Mouse (Mus musculus): ENCODE measurements around the gene Apoc2.
A peak's percentile ranks its signal among the peaks of the same experiment; 100 is the strongest.

The Apoc2 gene

DNA sequence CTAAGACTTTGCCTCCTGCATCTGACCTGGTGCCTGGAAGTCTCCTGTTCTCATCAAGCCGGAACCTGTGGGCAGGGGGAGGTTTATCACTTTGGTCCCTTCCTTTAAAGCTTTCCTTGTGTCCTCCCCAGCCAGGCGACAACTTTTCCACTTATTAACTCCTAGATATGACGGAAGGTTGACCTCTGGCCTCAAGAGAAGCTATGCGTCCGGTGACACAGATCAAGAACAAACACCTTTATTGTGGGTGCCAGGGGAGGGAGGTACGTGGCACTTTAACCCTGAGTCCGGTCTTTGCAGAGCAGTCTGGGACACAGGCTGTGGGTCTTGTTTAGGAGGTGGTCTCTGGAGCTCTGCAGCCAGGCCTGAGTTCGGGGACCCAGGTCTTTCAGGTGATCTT, at the start of gene Apoc2:
Gene Apoc2, minus strand, starts transcription at position 70 of the 400 bp plus-strand sequence.
- no peak for DNase-seq (ENCODE audit: low read depth, low spot score)

DNA sequence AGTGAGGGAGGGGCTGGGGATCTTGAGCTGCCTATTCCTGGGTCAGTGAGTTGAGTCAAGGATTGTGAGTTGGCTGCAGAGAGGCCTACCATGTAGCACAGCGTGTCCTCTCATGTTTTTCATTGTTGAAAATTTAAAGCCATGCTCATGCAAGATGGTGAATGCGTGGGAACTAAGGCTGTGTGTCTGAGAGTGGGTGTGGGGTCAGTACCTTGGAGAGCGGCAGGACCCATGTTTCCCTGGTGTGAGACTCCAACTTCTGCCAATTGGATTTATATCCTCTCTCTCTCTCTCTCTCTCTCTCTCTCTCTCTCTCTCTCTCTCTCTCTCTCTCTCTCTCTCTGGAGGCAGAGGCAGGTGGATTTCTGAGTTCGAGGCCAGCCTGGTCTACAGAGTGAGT, 48.8 kb upstream of the Apoc2 start:
- no peak for DNase-seq (ENCODE audit: low read depth, low spot score)

DNA sequence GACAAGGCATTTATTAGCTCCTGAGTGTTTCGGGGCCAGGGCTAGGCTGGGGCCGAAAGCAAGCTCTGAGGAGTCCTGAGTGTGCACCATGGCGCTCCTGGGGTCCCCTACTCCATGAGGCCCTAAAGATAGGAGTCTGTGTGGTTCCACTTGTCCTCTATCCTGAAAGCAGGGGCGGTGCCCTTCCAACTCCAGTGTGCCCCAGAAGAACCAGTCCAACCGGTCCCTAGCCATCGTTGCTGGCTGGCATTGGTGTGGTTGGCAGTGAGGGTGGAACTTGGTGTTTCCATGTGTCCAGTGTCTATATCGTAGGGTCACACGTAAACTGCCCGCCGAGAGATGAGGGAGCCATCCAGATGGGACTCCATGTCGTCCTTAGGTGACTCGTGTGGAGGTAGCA, 46.4 kb upstream of the Apoc2 start:
- DNase-seq (ENCODE audit: low read depth, low spot score), result no peak

DNA sequence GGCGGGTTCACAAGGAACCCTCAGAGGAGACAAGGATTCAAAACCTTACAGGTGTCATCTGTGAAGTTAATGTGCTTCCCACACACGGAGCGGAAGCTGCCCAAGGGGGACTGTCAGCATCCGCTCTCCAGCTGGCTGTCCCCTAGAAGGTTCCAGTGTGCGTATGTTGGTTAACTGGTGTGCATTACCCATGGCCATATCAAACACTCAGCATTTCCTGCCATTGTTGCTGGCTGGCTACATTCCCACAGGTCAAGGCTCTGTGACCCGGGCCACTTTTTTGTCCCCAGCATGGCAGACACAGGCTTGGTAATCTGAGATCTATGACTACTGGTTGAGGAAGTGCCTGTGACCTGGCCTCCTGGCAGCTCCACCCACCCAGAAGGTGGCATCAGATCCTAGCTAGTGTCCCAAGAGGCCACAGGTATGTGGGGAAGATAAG, 45.0 kb upstream of the Apoc2 start:
- no peak for DNase-seq (ENCODE audit: low read depth, low spot score)

DNA sequence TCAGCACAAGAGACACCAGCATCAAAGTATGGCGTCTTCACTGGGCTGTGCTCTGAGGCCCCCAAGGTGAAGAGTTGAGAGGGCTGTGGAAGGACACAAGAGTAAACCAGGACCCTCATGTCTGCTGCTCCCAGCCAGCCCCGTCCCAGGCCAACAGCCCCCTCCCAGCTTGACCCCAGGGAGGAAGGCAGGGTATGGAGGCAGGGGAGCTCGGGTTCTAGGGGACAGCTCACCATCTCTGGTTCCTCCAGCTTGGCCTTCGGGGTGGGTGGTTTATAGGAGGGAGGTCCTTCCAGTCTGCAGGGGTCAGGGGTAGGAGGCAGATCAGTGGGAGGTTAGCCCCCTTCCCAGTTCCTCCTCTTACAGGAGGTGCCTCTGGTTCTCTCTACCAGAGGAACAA, 41.5 kb upstream of the Apoc2 start:
- DNase-seq (ENCODE audit: low read depth, low spot score), result no peak

DNA sequence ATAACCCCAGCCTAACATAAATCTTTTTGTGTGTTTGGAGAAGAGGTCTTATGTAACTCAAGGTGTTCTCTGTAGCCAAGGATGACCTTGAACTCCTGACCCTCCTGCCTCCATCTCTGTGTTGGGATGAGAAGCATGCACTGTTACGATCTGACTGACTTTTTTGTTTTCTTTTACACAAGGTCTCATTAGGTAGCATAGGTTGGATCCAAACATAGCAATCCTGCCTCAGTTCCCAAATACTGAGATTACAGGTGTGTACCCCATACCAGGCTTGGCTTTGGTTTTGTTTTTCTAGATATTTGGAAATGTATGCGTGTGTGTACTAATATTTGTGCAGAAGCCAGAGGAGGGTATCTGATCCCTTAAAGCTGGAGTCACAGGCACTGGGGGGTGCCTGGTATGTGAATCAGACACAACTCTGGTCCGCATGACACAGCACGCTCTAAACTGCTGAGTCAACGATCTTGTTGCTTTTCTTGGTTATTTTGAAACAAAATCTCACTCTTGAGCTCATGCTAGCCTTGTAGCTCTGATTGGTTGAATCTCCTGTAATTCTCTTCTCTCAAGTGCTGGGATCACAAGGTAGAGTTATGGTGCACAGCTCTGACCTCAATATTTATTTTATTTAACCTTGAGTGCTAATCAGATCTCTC, 40.7 kb upstream of the Apoc2 start:
- DNase-seq (ENCODE audit: low read depth, low spot score), result no peak

DNA sequence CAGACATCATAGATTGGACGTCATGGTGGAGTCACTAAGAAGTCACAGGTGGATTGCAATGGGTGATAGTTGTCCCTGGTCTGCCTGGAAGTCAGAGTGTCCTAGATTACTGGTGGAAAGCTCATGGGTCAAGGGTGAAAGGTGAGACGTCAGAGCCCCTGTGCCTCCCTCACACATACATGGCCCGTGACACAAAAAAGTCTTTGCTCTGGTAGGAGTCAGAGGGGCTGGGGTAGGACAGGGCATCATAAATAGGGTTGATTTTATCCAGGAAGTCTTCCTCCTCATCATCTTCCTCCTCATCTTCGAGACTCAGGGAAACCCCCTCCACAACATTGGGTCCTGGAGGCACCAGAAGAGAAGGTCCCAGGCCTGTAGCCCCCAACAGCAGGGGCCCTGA, 39.6 kb upstream of the Apoc2 start:
- no peak for DNase-seq (ENCODE audit: low read depth, low spot score)

DNA sequence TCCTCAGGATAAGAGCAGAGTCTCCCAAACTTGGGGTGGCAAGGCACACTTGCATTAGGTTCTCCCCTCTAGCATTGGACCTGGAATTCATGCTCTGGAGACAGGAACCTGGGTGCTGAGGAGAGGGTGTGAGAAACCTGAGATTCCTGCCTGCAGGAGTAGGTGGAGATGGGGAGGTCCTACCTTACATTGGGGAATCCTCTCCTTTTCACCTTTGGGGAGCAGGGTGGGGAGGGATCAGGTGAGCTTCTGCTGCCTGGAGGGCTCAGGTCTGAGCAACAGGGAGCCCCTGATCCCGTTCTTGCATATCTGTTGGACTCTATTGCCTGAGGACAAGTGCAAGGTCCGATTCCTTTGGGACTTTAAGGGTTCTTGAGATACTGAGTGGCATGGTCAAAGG, 39.1 kb upstream of the Apoc2 start:
- DNase-seq (ENCODE audit: low read depth, low spot score), result no peak

DNA sequence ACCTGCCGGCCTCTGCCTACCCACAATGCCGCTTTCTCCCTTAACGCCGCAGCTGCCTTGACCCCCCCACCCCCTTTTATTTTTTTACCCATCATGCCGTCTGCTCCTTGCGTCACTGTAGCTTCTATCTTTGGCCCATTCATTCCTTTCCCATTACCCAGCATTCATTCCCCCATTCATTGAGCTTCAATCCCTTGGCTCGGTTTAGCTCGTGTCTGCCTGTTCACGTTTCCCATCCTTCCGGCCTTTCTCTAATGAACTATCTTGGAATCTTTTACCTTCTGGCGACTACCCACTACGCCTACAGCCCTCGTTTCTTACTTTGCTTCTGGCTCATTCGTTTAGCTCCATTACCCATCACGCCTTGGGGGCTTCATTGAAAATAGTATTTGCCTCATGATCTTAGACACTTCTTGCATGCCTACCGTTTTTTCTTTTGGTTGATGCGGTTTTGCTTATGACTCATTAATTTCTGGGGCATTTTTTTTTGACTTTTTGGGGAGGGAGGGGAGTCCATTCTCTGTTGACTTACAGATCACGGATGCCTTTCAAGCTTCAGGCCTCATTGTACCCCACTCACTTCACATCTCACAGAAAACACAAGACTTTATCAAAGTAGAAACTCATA, 38.4 kb upstream of the Apoc2 start:
- no peak for DNase-seq (ENCODE audit: low read depth, low spot score)

DNA sequence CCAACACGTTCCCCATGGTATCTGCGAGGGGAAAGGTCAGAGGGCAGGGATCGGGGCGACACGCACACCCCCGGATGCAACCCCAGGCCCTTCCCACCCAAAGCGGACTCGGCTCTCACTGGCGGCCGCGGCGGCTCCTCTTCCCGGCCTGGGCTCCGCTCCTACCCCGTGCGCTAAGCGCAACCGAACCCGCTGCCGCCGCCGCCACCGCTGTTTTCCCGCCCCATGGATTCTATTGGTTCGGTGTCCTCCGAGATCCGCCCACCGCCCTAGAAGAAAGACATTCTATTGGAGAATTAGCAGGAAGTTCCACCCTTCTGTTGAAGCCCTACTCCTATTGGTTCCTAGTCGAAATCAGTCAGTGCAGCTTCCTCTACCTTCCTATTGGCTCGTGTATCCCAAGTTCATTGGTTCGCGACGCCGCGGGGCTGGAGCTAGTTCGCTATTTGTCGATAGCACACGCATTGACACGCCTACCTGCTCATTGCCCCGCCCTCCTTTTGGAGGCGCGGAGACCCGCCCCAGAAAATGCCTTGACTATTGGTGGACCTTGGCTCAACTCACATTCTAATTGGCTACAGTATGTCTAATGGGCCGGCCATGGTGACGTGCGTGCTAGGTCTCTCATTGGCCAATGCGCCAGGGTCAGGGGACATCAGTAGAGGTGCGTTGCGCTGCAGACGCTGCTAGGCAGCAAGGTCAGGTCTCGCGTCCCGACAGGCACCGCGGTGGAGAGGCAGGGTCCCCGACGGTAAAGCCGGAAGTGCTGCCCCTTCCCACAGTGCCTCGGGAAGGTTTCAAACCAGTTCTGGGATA, 37.7 kb upstream of the Apoc2 start, which contains the start of gene Tomm40:
Gene Tomm40, minus strand, starts transcription at position 200 of the 816 bp plus-strand sequence.
- peak; percentile 99 for DNase-seq (ENCODE audit: low read depth, low spot score)

DNA sequence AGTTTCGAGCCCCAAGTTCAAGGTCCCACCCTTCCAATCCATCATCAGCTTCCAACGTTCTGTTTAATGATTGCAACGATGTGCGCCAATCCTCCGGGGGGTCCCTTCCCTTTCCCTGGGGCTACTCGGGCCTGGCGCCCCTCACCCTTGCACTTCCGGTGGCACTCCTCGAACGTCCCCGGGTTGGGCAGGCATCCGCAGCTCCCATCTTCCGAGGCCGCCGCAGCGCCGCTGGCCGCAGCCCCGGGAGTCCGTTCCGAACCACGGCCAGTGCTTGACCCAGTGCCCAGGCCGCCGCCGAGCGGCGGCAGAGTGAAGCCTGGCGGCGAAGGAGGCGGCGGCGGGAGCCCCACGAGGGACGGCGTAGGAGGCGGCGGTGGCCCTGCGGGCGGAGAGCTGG, 37.1 kb upstream of the Apoc2 start:
- DNase-seq (ENCODE audit: low read depth, low spot score), result no peak

DNA sequence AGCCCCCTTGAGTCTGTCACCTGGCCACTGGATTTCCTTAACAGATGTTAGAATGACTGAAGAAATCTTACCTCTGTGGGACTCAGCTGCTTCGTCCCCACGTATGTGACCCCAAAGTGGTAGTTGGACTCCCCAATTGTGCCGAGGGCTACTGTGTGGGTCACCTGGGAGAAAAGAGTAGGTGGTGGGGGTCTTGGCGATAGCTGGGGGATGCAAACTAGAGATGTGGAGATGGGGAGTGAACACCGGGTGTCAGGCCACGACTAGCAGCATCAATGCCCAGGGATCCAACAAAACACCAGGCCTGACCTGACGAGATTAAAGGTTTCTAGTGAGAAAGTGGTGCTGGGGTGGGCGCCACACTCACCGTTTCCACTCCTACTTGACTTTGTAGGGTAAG, 35.9 kb upstream of the Apoc2 start:
- DNase-seq (ENCODE audit: low read depth, low spot score), result no peak

DNA sequence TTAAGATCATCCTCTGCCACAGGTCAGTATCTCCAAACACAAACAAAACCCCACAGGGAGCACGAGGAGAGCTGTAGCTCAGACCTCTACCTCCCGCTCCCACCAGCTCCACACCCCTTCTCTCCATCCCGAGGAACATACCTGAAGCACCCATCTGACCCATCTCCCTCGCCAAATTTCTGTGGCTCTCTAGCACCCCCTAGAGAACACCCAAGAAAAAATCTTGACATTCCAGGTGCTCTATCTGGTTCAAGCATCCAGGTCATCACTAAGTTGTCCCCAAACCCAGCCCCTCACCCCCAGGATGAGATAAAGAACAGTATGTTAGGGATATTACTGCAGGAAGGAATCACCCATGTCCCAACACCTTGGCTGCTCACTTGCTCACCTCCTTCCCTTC, 35.5 kb upstream of the Apoc2 start:
- no peak for DNase-seq (ENCODE audit: low read depth, low spot score)

DNA sequence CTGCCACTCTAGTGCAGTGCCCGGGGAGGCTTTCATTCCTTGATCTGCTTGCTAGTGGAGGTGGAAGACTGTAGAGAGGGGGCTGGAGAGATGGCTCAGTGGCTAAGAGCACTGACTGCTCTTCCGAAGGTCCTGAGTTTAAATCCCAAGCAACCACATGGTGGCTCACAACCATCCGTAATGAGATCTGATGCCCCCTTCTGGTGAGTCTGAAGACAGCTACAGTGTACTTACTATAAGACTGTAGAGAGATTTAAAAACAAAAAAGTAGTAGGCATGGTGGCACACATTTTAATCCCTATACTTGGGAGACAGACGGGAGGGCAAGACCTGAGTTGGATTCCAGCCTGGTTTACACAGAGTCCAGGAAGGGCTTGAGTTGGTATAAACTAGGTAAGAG, 34.7 kb upstream of the Apoc2 start:
- DNase-seq (ENCODE audit: low read depth, low spot score), result no peak

DNA sequence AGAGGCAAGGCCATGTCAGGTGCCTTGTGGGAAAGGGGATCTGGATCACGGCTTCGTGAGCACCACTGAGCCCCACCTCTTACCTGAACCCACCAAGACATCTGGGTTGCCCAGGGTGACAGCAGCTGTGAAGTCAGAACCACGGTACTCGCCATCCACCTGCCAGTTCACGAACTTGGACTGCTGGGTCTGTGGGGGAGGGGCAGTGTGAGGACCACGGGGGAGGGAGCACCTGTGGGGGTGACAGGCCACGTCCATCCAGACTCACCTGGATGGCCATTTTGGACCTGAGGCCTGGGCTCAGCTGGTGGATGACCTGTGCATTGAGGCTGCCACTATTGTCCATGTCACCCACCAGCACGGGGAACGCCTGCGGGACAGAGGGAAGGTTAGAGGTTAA, 32.9 kb upstream of the Apoc2 start:
- no peak for DNase-seq (ENCODE audit: low read depth, low spot score)

DNA sequence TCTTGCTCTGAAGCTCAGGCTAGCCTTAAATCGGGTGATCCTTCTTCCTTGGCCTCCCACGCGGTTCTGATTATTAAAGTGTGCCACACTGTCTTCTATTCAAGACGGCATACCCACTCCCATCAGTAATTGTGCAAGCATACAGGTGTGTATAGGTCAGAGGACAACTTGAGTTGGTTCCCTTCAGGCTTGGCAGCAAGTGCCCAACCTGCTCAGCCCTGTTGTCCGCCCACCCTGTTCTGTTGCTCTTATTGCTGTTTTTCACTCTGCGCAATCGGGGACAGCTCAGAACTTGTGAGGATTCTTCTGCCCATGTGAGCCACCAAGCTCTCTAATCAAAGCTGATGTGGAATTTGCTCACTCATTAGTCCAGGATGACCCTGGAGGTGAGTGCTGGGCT, 27.5 kb upstream of the Apoc2 start:
- DNase-seq (ENCODE audit: low read depth, low spot score), result no peak

DNA sequence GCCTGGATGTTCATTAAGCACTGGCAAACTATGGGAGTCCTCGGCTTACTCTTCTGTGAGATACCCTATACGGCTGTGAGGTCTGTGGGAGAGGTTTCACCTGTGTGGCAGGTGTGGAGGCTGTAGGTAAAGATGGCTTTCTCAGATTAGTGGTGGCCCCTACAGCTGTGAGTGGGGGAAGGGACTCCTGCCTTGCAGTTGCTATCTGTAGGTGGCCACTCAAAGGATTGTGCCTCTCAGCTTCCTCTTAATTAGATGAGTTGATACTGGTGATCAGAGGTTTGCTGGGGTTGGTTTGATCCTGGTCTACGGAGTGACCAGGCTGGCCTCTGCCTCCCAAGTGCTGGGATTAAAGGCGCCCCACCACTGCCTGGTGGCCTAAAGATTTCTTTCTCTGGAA, 26.7 kb upstream of the Apoc2 start:
- DNase-seq (ENCODE audit: low read depth, low spot score), result no peak

DNA sequence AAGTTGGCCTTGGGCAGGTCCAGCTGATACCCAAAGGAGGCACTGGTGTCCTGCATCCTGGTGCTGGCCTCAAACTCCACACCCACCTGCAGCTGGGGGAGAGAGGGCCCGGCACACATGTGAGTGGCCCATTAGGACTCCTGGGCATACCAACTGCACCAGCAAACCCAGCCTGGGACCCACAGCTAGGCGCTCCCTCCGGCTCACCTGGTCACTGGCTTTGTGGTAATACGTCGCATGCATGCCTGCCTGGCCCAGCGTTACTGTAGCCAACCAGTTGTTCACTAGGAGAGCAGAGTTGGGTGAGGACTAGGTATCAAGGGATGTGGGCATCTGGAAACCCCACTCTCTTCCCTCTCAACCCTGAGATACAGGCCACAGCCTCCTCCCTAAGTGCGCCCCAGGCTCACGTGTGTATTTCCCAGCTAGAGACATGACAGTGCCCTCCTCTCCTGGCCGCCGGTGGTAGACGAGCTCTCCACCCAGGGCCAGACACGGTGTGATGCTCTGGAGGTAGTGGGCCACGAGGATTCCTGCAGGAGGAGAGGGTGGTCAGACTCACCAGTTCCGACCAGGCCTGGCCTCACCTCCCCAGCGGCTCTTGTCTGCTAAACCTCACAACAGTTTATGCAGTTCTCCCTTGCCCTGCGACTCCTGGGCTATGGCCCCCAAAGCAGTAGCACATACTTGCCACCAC, 25.3 kb upstream of the Apoc2 start:
- DNase-seq (ENCODE audit: low read depth, low spot score), result no peak

DNA sequence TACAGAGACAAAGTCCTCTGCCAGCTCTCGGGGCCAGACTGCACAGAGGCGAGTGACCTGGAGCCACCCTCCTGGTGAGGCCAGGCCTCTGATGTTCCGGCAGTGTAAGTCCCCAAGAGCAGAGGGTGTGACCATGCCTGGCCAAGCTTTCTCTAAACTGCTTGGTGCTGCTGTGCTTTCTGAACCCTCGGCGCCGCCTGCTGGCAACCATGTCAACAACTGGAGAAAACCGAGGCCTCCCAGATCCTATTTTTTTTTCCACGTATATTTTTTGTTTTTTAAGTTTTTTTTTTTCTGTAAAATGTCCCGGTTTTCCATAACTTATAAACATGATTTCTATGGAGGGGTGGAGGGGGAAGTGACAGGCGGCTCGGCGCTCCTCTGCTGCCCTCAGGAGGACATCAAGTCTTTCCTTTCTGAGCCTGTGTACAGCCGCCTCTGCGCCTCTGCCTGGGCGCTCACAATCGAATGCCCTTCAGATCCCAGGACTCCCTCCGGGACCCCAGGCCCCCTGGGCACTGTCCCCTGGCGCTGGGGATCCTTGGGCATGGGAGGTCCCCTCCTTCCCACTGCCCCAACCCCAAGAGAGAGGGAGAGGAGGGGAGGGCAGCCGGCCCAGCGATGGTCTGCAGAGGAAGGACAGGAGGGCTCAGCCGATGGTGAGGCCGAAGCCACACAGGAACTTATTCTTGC, 23.5 kb upstream of the Apoc2 start:
- peak; percentile 49 for DNase-seq (ENCODE audit: low read depth, low spot score)

DNA sequence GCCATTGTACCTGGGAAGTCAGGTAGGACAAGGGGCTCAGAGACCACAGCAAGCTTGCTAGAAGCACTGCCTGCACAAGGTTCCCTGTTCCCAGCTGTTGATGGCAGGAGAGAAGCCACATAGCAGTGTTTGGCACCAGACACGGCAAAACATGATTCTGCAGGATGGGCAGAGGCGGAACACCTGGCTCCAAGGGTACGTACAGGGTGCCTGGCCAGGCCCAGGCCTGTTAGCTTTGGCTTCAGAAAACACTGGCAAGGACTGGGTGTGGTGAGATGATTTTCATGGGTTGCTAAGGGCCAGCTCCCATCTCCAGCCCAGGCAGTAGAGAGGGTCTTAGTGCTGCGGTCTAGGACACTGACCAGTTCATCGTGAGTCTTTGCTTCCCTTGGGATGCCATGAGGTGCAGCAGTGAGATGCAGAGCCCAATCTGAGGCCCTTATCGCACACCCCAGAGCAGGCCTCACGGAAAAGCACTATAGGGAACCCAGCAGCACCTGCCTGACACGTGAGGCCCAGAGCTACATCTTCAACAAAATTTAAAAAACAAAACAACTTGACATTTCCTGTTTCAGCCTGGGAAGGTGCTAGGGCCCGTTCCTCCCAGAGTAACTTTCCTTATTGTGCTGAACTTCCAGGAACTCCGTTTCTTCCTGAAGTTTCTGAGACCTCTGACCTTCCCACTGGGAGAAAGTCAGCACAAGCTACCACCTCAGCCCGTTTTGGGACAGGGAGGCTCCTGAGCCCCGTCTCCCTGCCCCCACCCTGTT, 22.7 kb upstream of the Apoc2 start:
- no peak for DNase-seq (ENCODE audit: low read depth, low spot score)

DNA sequence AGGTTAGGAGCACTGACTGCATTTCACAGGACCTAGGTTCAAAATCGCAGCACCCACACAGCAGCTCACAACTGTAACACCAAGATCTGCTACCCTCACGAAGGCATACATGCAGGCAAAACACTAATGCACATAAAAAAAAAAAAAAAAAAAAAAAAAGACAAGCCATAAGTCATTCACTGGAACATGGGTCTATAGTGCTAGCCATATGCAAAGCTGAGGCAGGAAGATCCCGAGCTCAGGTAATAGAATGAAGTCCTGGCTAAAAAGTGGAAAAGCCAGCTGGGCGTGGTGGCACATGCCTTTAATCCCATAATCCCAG, 22.0 kb upstream of the Apoc2 start:
- no peak for DNase-seq (ENCODE audit: low read depth, low spot score)

Data from embryo, embryonic 11.5 days (tissue).